Mouse (Mus musculus) cortical plate, adult 2 months (tissue): ENCODE measurements around the gene Cdh4.

Experiments
- CTCF ChIP-seq: fragments of 200-500 bp; IDR thresholded peaks from 2 replicates; pipeline ENCODE4 v1.5.1; 2011; ENCODE audit warnings: mild to moderate bottlenecking, control low read depth, low read length; ENCODE audit not compliant: insufficient read depth; ENCODE audit errors: extremely low read depth
- POLR2A ChIP-seq: fragments of 200-500 bp; IDR thresholded peaks from 2 replicates; pipeline ENCODE4 v1.6.1; 2011; ENCODE audit warnings: mild to moderate bottlenecking, low read length, control low read depth; ENCODE audit not compliant: insufficient read depth; ENCODE audit errors: extremely low read depth

GRCm38 (mm10) chr2:179941696-179942095 is 499.5 kb downstream of the Cdh4 start:
- TF ChIP-seq POLR2A: no peak
- TF ChIP-seq CTCF: no peak
